Mouse (Mus musculus) limb, embryonic 14.5 days (tissue): ENCODE results near the gene Tubb4b. TPM values are rescaled to one million over a fixed set of nuclear protein-coding genes. Genes with fewer than 3 reads are reported as not detected.

Experiments
- ATAC-seq: fragments of 200-750 bp; cut with Nextera tagmentation; 2 replicates; pipeline ENCODE4 v1.8.0; 2017; ENCODE audit warnings: low read depth, moderate number of reproducible peaks, moderate TSS enrichment; ENCODE audit not compliant: low FRiP score
- DNase-seq: peaks from one replicate; pipeline ENCODE4 v3.0.0-alpha.2; 2015; ENCODE audit warnings: low spot score
- H3K27ac ChIP-seq: fragments of 300-500 bp; sonication (generic); replicated peaks from 2 replicates; pipeline ENCODE4 v1.5.1; 2014; ENCODE audit warnings: low read depth, mild to moderate bottlenecking, low read length, moderate library complexity, mixed read lengths
- H3K27me3 ChIP-seq: fragments of 300-500 bp; sonication (generic); 2 replicates; pipeline ENCODE4 v1.6.1; 2014; ENCODE audit warnings: low read length, mixed read lengths; ENCODE audit not compliant: control insufficient read depth, insufficient read depth
- H3K36me3 ChIP-seq: fragments of 300-500 bp; sonication (generic); 2 replicates; pipeline ENCODE4 v1.6.1; 2014; ENCODE audit warnings: mild to moderate bottlenecking, low read length, moderate library complexity, mixed read lengths; ENCODE audit not compliant: control insufficient read depth, insufficient read depth
- H3K4me1 ChIP-seq: fragments of 300-500 bp; sonication (generic); 2 replicates; pipeline ENCODE4 v1.6.1; 2014; ENCODE audit warnings: antibody characterized with exemption, low read length, mixed read lengths; ENCODE audit not compliant: control insufficient read depth, insufficient read depth
- H3K4me2 ChIP-seq: fragments of 300-500 bp; sonication (generic); replicated peaks from 2 replicates; pipeline ENCODE4 v1.6.1; 2014; ENCODE audit warnings: low read depth, mild to moderate bottlenecking, low read length, moderate library complexity; ENCODE audit not compliant: severe bottlenecking
- H3K4me3 ChIP-seq: fragments of 300-500 bp; sonication (generic); replicated peaks from 2 replicates; pipeline ENCODE4 v1.5.1; 2014; ENCODE audit warnings: low read length
- H3K9ac ChIP-seq: fragments of 300-500 bp; sonication (generic); 2 replicates; pipeline ENCODE4 v1.6.1; 2014; ENCODE audit warnings: mild to moderate bottlenecking, low read depth, low read length, moderate library complexity; ENCODE audit not compliant: severe bottlenecking
- H3K9me3 ChIP-seq: fragments of 300-500 bp; sonication (generic); 2 replicates; pipeline ENCODE4 v1.6.1; 2016; ENCODE audit warnings: low read length; ENCODE audit not compliant: control insufficient read depth
- POLR2A ChIP-seq: fragments of 200-500 bp; IDR thresholded peaks from 2 replicates; pipeline ENCODE4 v1.8.0; 2012; ENCODE audit warnings: inconsistent platforms, mild to moderate bottlenecking, moderate library complexity, borderline replicate concordance; ENCODE audit not compliant: insufficient read depth, insufficient read length; ENCODE audit errors: extremely low read depth
- WGBS: fragments of 180-500 bp; shearing (Covaris S2); extraction: QIAGEN DNeasy Blood & Tissue Kit; methylation state at CpG from one replicate; pipeline ENCODE4 v1.1.7; 2014; 5-methylcytosine and 5-hydroxymethylcytosine counted together
- polyA plus RNA-seq, 2 experiments: library from polyadenylated mRNA; depleted of rRNA in 1 of 2; stranded (reverse) in 1 of 2; unstranded in 1 of 2; fragments of >200 nt; fragmentation: Nextera tagmentation in 1 of 2; extraction: Ambion mirVana in 1 of 2; gene quantifications; 2 replicates each; pipeline versions ENCODE4 v1.2.1 to v1.2.3; 2012 to 2014

The Tubb4b gene
- polyA plus RNA-seq, 2 experiments = 419 to 501 TPM

GRCm38 (mm10) chr2:25173821-25174220 lies 50.7 kb downstream of the Tubb4b start:
- no peak overlapping the region for H3K9ac ChIP-seq
- DNase-seq (no peak), ATAC-seq (no peak)
- H3K27me3 ChIP-seq = no peaks in the 10 kb centered on the region
- 91% methylated on average over 4 of the region's 4 CpGs for WGBS
- peaks cover 21% of the 10 kb centered on the region for H3K4me1 ChIP-seq
- H3K36me3 ChIP-seq = no peaks in the 10 kb centered on the region
- TF ChIP-seq POLR2A = no peak
- no peak overlapping the region for H3K4me2 ChIP-seq
- no peaks in the 10 kb centered on the region for H3K9me3 ChIP-seq
- H3K4me3 ChIP-seq = no peak overlapping the region
- H3K27ac ChIP-seq = no peak overlapping the region

- Histone ChIP-seq H3K4me2 (no peak overlapping the region), H3K9me3 (no peaks in the 10 kb centered on the region), H3K27ac (no peak overlapping the region), H3K27me3 (no peaks in the 10 kb centered on the region), H3K4me1 (peaks cover 17% of the 10 kb centered on the region), H3K9ac (no peak overlapping the region), H3K4me3 (no peak overlapping the region), H3K36me3 (no peaks in the 10 kb centered on the region)
- WGBS = 66% methylated on average over 8 of the region's 8 CpGs
- ATAC-seq (no peak), DNase-seq (no peak)
- TF ChIP-seq POLR2A = no peak
These were observed 51.9 kb downstream of the Tubb4b start for GRCm38 (mm10) chr2:25172629-25173028.

Other genes starting within 250 kb of the Tubb4b start
Only the 30 nearest of the 33 such genes appear.
- 143 and 216 TPM in 2 replicates for gene Nsmf, start 170.3 kb downstream of the Tubb4b start, polyA plus RNA-seq (2012; rRNA removed)
- gene Nsmf, start 170.3 kb downstream of the Tubb4b start, polyA plus RNA-seq (2014; fragmentation: Nextera tagmentation; extraction: Ambion mirVana) = 48.6 and 67.7 TPM in 2 replicates
- 0.13 and 0.26 TPM in 2 replicates for gene Entpd8, start 144.4 kb downstream of the Tubb4b start, polyA plus RNA-seq (2012; rRNA removed)
- not detected in 2 replicates for gene Entpd8, start 144.4 kb downstream of the Tubb4b start, polyA plus RNA-seq (2014; fragmentation: Nextera tagmentation; extraction: Ambion mirVana)
- gene Noxa1, start 129.6 kb downstream of the Tubb4b start, polyA plus RNA-seq (2012; rRNA removed) = 0.12 and 0.13 TPM in 2 replicates
- gene Noxa1, start 129.6 kb downstream of the Tubb4b start, polyA plus RNA-seq (2014; fragmentation: Nextera tagmentation; extraction: Ambion mirVana) = 0.15 TPM in 1 of 2 replicates, not detected in the other
- gene Nrarp, start 43.9 kb downstream of the Tubb4b start, polyA plus RNA-seq (2012; rRNA removed) = 34.0 and 34.1 TPM in 2 replicates
- 27.7 and 28.2 TPM in 2 replicates for gene Nrarp, start 43.9 kb downstream of the Tubb4b start, polyA plus RNA-seq (2014; fragmentation: Nextera tagmentation; extraction: Ambion mirVana)
- 5.9 and 6.4 TPM in 2 replicates for gene Tor4a, start 27.8 kb downstream of the Tubb4b start, polyA plus RNA-seq (2012; rRNA removed)
- 8.1 and 8.5 TPM in 2 replicates for gene Tor4a, start 27.8 kb downstream of the Tubb4b start, polyA plus RNA-seq (2014; fragmentation: Nextera tagmentation; extraction: Ambion mirVana)
- gene Nelfb, start 13.2 kb downstream of the Tubb4b start, polyA plus RNA-seq (2012; rRNA removed) = 84.4 and 98.3 TPM in 2 replicates
- gene Nelfb, start 13.2 kb downstream of the Tubb4b start, polyA plus RNA-seq (2014; fragmentation: Nextera tagmentation; extraction: Ambion mirVana) = 88.4 and 106 TPM in 2 replicates
- not detected in 2 replicates for gene Stpg3, start 10.1 kb downstream of the Tubb4b start, polyA plus RNA-seq (2012; rRNA removed)
- gene Stpg3, start 10.1 kb downstream of the Tubb4b start, polyA plus RNA-seq (2014; fragmentation: Nextera tagmentation; extraction: Ambion mirVana) = not detected in 2 replicates
- gene Fam166a, start 6.0 kb downstream of the Tubb4b start, polyA plus RNA-seq (2012; rRNA removed) = not detected in 2 replicates
- gene Fam166a, start 6.0 kb downstream of the Tubb4b start, polyA plus RNA-seq (2014; fragmentation: Nextera tagmentation; extraction: Ambion mirVana) = 0.17 TPM in 1 of 2 replicates, not detected in the other
- gene Slc34a3, start 9.7 kb upstream of the Tubb4b start, polyA plus RNA-seq (2012; rRNA removed) = 0.19 TPM in 1 of 2 replicates, not detected in the other
- gene Slc34a3, start 9.7 kb upstream of the Tubb4b start, polyA plus RNA-seq (2014; fragmentation: Nextera tagmentation; extraction: Ambion mirVana) = not detected in 2 replicates
- gene Rnf224, start 12.1 kb upstream of the Tubb4b start, polyA plus RNA-seq (2012; rRNA removed) = 0.05 TPM in 1 of 2 replicates, not detected in the other
- not detected in 2 replicates for gene Rnf224, start 12.1 kb upstream of the Tubb4b start, polyA plus RNA-seq (2014; fragmentation: Nextera tagmentation; extraction: Ambion mirVana)
- gene Rnf208, start 17.6 kb upstream of the Tubb4b start, polyA plus RNA-seq (2012; rRNA removed) = 14.8 and 19.1 TPM in 2 replicates
- gene Rnf208, start 17.6 kb upstream of the Tubb4b start, polyA plus RNA-seq (2014; fragmentation: Nextera tagmentation; extraction: Ambion mirVana) = 13.0 and 15.8 TPM in 2 replicates
- gene Cysrt1, start 17.8 kb upstream of the Tubb4b start, polyA plus RNA-seq (2012; rRNA removed) = 0.65 and 1.5 TPM in 2 replicates
- 2.8 and 7.6 TPM in 2 replicates for gene Cysrt1, start 17.8 kb upstream of the Tubb4b start, polyA plus RNA-seq (2014; fragmentation: Nextera tagmentation; extraction: Ambion mirVana)
- gene AL732309.1, start 22.2 kb upstream of the Tubb4b start, polyA plus RNA-seq (2012; rRNA removed) = 19.2 and 24.6 TPM in 2 replicates
- 6.4 and 8.3 TPM in 2 replicates for gene AL732309.1, start 22.2 kb upstream of the Tubb4b start, polyA plus RNA-seq (2014; fragmentation: Nextera tagmentation; extraction: Ambion mirVana)
- 29.7 and 33.9 TPM in 2 replicates for gene Tmem203, start 30.7 kb upstream of the Tubb4b start, polyA plus RNA-seq (2012; rRNA removed)
- 16.3 and 21.8 TPM in 2 replicates for gene Tmem203, start 30.7 kb upstream of the Tubb4b start, polyA plus RNA-seq (2014; fragmentation: Nextera tagmentation; extraction: Ambion mirVana)
- 4.9 and 6.0 TPM in 2 replicates for gene Tprn, start 37.9 kb upstream of the Tubb4b start, polyA plus RNA-seq (2012; rRNA removed)
- gene Tprn, start 37.9 kb upstream of the Tubb4b start, polyA plus RNA-seq (2014; fragmentation: Nextera tagmentation; extraction: Ambion mirVana) = 6.1 and 6.8 TPM in 2 replicates
- 124 and 135 TPM in 2 replicates for gene Ssna1, start 47.7 kb upstream of the Tubb4b start, polyA plus RNA-seq (2012; rRNA removed)
- 254 and 267 TPM in 2 replicates for gene Ssna1, start 47.7 kb upstream of the Tubb4b start, polyA plus RNA-seq (2014; fragmentation: Nextera tagmentation; extraction: Ambion mirVana)
- gene Anapc2, start 47.8 kb upstream of the Tubb4b start, polyA plus RNA-seq (2012; rRNA removed) = 121 and 165 TPM in 2 replicates
- gene Anapc2, start 47.8 kb upstream of the Tubb4b start, polyA plus RNA-seq (2014; fragmentation: Nextera tagmentation; extraction: Ambion mirVana) = 117 and 126 TPM in 2 replicates
- gene Tmem210, start 63.4 kb upstream of the Tubb4b start, polyA plus RNA-seq (2012; rRNA removed) = not detected in 2 replicates
- gene Tmem210, start 63.4 kb upstream of the Tubb4b start, polyA plus RNA-seq (2014; fragmentation: Nextera tagmentation; extraction: Ambion mirVana) = not detected in 2 replicates
- 0.09 TPM in 1 of 2 replicates, not detected in the other for gene Lrrc26, start 65.2 kb upstream of the Tubb4b start, polyA plus RNA-seq (2012; rRNA removed)
- 0.15 TPM in 1 of 2 replicates, not detected in the other for gene Lrrc26, start 65.2 kb upstream of the Tubb4b start, polyA plus RNA-seq (2014; fragmentation: Nextera tagmentation; extraction: Ambion mirVana)
- 0.34 and 0.42 TPM in 2 replicates for gene Grin1, start 94.5 kb upstream of the Tubb4b start, polyA plus RNA-seq (2012; rRNA removed)
- 0.43 and 1.3 TPM in 2 replicates for gene Grin1, start 94.5 kb upstream of the Tubb4b start, polyA plus RNA-seq (2014; fragmentation: Nextera tagmentation; extraction: Ambion mirVana)
- 34.8 and 35.3 TPM in 2 replicates for gene Man1b1, start 107.6 kb upstream of the Tubb4b start, polyA plus RNA-seq (2012; rRNA removed)
- 70.2 and 83.5 TPM in 2 replicates for gene Man1b1, start 107.6 kb upstream of the Tubb4b start, polyA plus RNA-seq (2014; fragmentation: Nextera tagmentation; extraction: Ambion mirVana)
- 43.6 and 50.6 TPM in 2 replicates for gene Dpp7, start 131.7 kb upstream of the Tubb4b start, polyA plus RNA-seq (2012; rRNA removed)
- 24.7 and 25.8 TPM in 2 replicates for gene Dpp7, start 131.7 kb upstream of the Tubb4b start, polyA plus RNA-seq (2014; fragmentation: Nextera tagmentation; extraction: Ambion mirVana)
- 8.2 and 10.7 TPM in 2 replicates for gene Uap1l1, start 141.0 kb upstream of the Tubb4b start, polyA plus RNA-seq (2012; rRNA removed)
- gene Uap1l1, start 141.0 kb upstream of the Tubb4b start, polyA plus RNA-seq (2014; fragmentation: Nextera tagmentation; extraction: Ambion mirVana) = 15.8 and 17.6 TPM in 2 replicates
- 42.5 and 59.7 TPM in 2 replicates for gene Sapcd2, start 147.6 kb upstream of the Tubb4b start, polyA plus RNA-seq (2012; rRNA removed)
- gene Sapcd2, start 147.6 kb upstream of the Tubb4b start, polyA plus RNA-seq (2014; fragmentation: Nextera tagmentation; extraction: Ambion mirVana) = 33.1 and 35.9 TPM in 2 replicates
- gene Entpd2, start 171.2 kb upstream of the Tubb4b start, polyA plus RNA-seq (2012; rRNA removed) = 3.3 and 3.9 TPM in 2 replicates
- 2.1 and 2.6 TPM in 2 replicates for gene Entpd2, start 171.2 kb upstream of the Tubb4b start, polyA plus RNA-seq (2014; fragmentation: Nextera tagmentation; extraction: Ambion mirVana)
- 76.2 TPM in 2 replicates for gene Npdc1, start 174.6 kb upstream of the Tubb4b start, polyA plus RNA-seq (2012; rRNA removed)
- 38.9 and 42.9 TPM in 2 replicates for gene Npdc1, start 174.6 kb upstream of the Tubb4b start, polyA plus RNA-seq (2014; fragmentation: Nextera tagmentation; extraction: Ambion mirVana)
- gene Fut7, start 198.6 kb upstream of the Tubb4b start, polyA plus RNA-seq (2012; rRNA removed) = 0.05 and 0.11 TPM in 2 replicates
- gene Fut7, start 198.6 kb upstream of the Tubb4b start, polyA plus RNA-seq (2014; fragmentation: Nextera tagmentation; extraction: Ambion mirVana) = not detected in 2 replicates
- gene Abca2, start 204.0 kb upstream of the Tubb4b start, polyA plus RNA-seq (2012; rRNA removed) = 15.3 and 17.4 TPM in 2 replicates
- 5.9 and 7.4 TPM in 2 replicates for gene Abca2, start 204.0 kb upstream of the Tubb4b start, polyA plus RNA-seq (2014; fragmentation: Nextera tagmentation; extraction: Ambion mirVana)
- 7.7 and 10.9 TPM in 2 replicates for gene Clic3, start 232.1 kb upstream of the Tubb4b start, polyA plus RNA-seq (2012; rRNA removed)
- gene Clic3, start 232.1 kb upstream of the Tubb4b start, polyA plus RNA-seq (2014; fragmentation: Nextera tagmentation; extraction: Ambion mirVana) = 13.4 and 22.5 TPM in 2 replicates
- gene Paxx, start 236.4 kb upstream of the Tubb4b start, polyA plus RNA-seq (2012; rRNA removed) = 65.6 and 71.0 TPM in 2 replicates
- 34.0 and 44.9 TPM in 2 replicates for gene Paxx, start 236.4 kb upstream of the Tubb4b start, polyA plus RNA-seq (2014; fragmentation: Nextera tagmentation; extraction: Ambion mirVana)